Mouse (Mus musculus) gastrocnemius, adult 18-20 months (tissue): ENCODE data around the gene Wdr63. TPM values are rescaled to one million over a fixed set of nuclear protein-coding genes. Genes with fewer than 3 reads are reported as not detected.

Experiments used
- DNase-seq: peaks from one replicate; pipeline ENCODE4 v3.0.0; 2021; ENCODE audit warnings: low spot score
- total RNA-seq, 2 experiments: library from RNA; stranded (reverse); gene quantifications; 2 replicates each; pipeline ENCODE4 v1.2.3; 2021

The Wdr63 gene
- total RNA-seq, 2 experiments from 2014 or later, result not detected

- no peak for DNase-seq
Measured at GRCm38 (mm10) chr3:146122807-146123463, 15.0 kb upstream of the Wdr63 start.

DNA sequence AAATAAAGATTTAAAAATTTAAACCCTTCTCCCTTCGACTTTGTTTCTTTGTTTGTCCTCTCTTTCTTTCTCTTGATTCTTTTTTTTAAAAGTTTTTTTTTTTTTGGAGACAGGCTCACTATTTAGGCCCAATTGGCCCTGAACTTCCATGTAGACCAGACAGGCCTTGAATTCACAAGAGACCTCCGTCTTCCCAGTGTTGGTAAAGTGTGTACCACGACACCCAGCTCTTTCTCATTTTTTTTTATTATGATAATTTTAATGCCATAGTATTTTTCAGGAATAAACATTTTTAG lies 14.1 kb upstream of the Wdr63 start:
- DNase-seq, result no peak

DNA sequence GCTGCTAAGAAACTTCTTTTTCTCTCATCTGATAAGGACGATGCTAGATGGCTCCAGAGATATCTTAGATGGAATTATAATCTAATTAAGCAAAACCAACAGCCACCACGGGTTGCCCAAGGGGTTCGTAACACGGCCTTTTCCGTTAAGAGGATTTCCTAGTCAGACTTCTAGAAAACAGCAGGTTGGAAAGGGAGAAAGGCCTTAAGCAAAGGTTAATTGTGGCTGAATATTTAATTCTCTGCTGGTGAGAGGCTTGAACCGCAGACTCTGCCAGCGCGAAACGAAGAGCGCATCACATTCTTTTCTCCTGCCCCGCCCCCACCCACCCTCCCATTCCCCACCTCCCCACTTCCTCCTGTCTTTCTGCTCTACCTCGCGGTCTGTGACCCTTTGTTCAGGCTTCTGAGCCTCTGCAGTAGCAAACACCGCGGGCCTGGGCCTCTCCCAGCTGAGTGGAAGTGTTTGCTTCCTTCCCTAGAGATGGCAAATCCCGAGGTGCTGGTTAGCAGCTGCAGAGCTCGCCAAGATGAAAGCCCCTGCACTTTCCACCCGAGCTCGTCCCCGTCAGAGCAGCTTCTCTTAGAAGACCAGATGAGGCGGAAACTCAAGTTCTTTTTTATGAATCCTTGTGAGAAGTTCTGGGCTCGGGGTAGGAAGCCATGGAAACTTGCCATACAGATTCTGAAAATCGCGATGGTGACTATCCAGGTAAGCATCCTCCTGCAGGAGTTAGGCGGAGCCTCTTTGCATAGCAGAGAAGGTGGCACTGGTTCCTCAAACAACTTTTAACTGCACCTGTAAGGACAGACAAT lies 13.6 kb upstream of the Wdr63 start:
- no peak for DNase-seq

DNA sequence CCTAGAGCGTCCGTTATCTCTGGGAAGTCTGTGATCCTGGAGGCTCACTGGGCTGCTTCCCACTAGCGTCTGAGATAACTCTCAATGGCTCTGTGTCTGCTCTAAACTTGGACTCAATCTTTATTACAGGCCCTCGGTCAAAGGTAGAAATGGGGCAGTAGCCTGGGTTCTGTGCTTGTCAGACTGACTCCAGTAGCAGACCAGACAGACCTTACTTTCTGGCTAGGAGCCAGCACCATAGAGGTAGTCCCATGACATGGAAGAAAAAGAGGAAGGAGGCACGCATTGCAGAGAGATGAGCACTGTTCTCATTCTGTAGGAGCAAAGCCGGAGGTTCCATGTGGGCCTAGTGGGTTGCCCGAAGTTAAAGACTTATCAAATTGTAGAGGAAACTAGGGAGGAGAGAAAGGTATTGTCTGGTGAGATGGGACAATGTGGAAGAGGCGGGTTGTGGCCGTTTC lies 10.1 kb upstream of the Wdr63 start:
- no peak for DNase-seq

DNA sequence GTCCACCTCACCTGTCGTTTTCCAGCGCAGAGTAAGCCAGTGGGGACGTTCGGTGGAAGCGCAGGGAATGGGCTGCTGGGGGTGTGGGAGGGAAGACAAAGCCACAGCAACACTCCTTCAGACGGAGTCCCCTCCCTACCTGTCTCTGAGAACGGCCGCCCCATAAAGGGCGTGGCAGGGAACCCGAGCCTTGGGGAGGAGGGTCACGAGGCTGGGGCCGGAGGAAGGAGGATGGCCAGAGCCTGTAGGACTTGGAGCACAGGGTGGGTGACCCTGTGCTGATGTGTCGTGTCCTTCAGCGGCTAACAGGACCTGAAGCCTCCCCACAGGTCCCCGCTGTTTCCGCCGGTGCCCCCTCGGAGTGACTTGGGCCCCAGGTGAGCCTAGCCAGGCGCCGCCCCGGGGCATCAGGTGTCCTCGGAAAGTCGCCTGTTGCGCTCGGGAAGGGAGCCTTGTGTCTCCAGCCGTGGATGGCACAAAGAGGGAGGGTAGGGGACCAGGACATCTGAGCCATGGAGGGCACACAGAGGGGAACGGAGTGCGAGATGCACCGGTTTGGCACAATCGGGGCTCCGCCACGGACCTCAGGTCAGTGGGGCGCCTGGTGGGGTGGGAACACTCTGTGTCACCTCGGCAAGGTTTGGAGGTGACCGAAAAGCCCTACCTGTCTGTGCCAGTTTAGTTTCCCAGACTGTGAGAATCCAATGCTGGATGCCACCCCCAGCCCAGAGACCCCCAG lies 9.5 kb upstream of the Wdr63 start, which contains the start of gene Mcoln3:
Gene Mcoln3 (plus strand): TSS at position 193 of the 739 bp plus-strand sequence.
- DNase-seq, result no peak

- peak; percentile 16 for DNase-seq
Measured at GRCm38 (mm10) chr3:146110916-146111315, 3.0 kb upstream of the Wdr63 start.

GRCm38 (mm10) chr3:146110358-146110757 lies 2.4 kb upstream of the Wdr63 start:
- peak; percentile 40 for DNase-seq

DNA sequence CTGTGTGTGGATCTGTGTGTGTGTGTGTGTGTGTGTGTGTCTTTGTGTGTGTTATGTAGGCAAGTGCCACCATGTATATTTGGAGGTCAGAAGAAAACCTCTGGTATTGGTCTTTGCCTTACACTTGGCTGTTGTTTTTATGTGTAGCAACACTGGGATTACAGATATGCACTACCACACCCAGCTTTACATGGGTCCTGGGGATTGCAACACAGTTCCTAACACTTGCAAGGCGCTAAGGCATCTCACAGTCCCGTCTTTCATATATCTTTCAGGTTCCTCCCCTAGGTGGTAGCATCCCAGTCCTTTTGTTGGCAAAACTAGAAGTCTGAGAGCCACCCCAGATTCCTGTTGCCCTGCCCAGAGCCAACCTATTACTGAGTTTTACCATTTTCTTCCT lies 1.0 kb upstream of the Wdr63 start:
- no peak for DNase-seq

DNA sequence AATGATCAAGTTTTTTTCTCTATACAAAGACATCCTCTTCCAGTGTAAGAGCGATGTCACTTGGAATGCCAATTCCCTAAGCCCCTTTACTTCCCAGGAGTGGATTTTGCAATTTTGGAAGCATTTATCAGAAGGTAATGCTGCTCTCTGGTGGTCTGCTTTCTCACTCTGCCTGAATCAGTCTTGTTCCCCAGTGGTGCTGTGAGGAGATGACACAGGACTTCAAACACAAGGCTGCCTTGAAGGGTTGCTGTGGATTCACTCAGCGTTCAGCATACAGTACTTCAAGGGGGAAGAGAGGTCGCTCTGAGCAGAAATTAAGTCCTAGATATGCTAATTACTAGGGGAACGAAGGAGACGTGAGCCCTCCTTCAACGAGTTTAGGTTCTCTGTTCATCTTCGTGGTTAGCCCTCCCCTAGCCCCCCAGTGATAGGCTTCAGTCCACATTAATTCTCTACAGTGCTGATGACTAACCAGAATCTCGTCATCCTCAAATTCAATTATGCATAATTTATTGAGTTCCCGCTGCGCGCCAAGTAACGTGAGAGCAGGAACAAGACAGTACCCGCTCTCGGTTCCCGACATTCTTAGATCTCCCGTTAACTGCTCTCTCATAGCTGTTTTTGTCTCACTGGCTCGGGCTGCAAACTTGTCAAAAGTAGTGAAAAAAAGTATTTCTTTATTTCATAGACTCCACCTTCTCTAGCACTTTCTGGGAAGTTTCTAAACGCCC lies 647 bp downstream of the Wdr63 start:
- DNase-seq, result no peak

- no peak for DNase-seq
Measured at GRCm38 (mm10) chr3:146102049-146102448, 5.9 kb downstream of the Wdr63 start.

- DNase-seq, result no peak
Measured at GRCm38 (mm10) chr3:146099925-146100324, 8.0 kb downstream of the Wdr63 start.

DNA sequence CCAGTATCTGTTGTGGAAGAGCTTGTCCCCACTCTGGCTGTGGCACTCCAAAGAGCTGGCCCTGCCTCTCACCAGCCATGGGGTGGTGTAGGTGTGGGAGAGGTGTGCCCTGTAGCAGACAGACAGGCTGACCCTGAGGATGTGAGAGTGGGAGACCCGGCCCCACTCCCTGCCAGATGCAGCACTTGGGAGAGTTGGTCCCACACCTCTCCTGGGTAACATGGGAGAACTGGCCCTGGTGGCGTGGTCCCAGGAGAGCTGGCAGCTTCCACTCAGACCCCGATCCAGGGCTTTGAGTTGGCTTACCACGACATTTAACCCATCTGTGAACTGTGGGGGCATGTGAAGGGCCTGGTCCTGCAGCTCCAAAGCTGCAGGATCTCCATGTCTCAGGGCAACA lies 10.1 kb downstream of the Wdr63 start:
- no peak for DNase-seq

DNA sequence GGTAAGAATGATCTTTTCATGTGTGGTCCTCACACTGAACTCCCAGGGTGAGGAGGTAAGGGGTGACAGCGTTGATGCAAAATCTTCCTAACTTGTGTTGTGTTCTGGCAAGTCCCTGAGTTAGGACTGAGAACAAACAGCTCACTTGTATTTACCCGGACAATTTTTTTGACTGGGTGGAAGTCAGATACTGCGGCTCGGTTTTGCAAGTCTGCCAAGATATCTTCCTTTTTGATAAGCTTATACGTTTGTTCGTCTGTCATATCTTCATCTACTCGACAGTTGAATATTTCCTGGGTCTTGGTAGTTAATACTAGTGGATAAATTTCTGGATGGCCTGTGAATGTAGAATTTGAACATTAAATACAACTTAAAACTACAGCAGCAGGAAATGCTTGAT lies 10.9 kb downstream of the Wdr63 start:
- no peak for DNase-seq

- DNase-seq, result no peak
Measured at GRCm38 (mm10) chr3:146095066-146095465, 12.9 kb downstream of the Wdr63 start.

DNA sequence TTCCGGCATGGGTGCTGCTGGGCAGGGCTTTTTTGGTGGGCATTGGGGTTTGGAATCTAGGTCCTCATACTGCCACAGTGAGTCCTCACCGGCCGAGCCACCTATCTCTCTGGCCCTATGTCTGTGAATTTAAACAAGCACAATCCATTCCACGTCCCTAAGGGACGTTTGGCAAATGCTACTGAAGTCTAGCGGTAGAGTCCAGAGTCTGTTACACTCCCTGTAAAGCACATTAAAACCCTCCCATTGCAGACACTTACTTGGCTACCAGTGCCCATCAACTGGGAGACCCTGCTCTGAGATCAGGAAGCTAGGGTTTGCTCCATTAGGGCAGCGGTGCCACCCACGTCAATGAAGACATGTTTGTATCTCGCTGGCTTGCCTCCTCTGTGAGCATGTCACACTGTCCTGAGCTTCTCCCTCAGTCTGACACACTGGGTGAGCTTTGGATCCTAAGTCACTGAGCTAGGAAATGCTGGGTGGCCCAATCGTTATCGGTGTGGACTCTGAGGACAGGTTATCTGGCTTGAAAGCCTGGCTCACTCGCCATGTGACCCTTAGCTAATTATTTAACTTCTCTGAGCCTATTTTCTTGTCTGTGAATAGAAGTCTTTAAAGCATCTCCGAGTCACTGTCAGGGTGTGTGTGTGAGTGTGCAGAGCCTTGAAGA lies 16.8 kb downstream of the Wdr63 start:
- no peak for DNase-seq

GRCm38 (mm10) chr3:146080241-146080640 lies 27.7 kb downstream of the Wdr63 start:
- no peak for DNase-seq

DNA sequence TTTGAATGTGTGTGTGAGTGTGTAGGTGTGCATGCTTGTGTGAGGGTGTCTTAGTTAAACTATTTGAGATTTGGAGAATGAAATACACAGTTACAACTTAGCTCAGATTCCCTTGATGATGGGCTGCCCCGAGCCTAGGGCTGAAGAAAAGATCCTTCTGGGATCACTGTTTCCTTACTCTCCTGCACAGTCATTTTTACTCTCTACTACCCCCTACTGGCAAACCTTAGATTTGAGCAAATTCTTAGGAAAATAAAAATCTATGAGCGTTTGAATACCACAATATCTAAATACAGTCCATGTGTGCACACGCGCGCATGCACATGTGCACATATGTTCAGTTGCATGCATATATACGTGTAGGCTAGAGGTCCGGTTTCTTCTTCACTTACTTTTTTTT lies 35.1 kb downstream of the Wdr63 start:
- DNase-seq, result peak; percentile 9

DNA sequence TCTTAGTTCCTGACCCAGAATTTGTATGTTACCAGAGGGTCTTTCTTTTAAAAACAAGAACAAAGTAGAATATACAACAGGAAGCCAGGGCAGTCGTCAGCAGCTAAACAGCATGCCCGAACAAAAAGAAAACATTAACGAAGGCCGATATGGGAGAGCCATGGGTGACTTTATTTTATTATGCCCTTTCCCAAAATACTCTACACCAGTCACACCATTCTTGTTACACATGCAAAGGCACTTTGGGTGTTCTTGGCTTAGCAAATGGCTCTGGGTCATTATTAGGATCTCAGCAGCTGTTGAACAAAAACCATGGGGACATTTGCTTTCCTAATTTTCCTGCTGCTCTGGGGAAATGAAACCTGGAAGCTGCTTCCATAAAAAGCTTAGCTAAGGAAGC lies 38.7 kb downstream of the Wdr63 start:
- DNase-seq, result no peak

DNA sequence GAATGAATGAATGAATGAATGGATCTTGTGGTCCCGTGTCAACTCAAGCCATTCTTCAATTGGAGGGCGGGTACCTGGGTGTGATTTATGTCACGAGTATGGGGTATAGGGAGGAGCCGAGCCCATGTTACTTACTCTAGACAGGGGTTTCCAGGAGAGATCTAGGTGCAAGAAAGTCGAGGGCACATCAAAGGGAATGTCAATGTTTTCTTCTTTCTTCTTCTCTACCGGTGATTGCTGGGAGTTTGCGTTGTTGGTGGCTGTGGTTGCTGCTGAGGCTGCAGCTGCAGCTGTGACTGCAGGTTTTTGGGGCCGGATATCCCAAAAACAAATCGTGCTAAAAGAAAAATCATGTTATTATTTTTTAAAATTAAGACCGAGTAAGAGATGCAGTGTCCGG lies 44.8 kb downstream of the Wdr63 start:
- DNase-seq, result no peak

DNA sequence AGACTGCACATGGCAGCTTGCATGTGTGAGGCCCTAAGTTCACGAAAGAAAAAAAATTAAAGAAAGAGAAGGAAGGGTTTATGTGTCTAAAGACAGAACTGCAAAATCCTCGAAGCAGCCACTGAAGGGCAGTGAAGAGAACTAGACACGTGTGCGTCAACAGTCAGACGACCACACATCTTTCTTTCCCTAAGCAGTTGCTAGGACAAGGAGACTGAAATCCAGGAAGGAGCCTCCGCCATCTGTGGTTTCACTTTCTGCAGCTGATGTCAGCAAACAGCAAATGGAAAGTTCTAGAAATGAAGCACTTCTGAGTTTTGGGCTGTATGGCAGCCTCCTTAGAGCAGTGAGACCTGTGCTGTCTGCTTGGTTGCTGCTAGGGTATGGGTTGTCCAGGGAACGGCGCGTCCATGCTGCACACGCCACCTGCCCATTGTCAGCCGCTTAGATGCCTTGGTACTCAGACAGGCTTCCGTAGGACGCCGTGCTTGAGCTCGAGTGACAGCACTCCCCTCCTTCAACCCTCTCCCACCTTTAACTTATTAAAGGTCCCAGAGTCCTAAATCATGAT lies 48.5 kb downstream of the Wdr63 start:
- no peak for DNase-seq

DNA sequence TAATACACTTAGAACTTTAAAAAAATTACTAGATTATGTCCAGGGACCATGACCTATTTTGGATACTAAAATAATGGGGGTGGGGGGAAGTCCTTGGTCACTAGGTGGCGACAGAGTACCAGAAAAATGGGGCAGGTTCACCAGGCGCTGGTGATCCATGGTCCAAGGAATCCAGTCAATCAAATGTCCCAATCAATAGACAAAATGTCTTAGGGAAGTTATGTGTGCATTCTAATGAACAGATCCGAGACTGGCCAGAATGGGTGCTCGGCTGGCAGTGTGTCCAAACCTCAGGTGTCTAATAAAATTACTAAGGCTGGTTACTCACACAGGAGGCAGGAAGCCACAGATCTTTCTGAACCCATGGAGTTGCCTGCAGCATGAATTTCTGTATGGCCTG lies 49.7 kb downstream of the Wdr63 start:
- DNase-seq, result peak; percentile 56
